Mouse (Mus musculus): ENCODE data around the gene Hsp90ab1. TPM values are rescaled to one million over a fixed set of nuclear protein-coding genes. Genes with fewer than 3 reads are reported as not detected.

The Hsp90ab1 gene
- polyA plus RNA-seq, 1 experiment from 2014 or later: 1,147 TPM

DNA sequence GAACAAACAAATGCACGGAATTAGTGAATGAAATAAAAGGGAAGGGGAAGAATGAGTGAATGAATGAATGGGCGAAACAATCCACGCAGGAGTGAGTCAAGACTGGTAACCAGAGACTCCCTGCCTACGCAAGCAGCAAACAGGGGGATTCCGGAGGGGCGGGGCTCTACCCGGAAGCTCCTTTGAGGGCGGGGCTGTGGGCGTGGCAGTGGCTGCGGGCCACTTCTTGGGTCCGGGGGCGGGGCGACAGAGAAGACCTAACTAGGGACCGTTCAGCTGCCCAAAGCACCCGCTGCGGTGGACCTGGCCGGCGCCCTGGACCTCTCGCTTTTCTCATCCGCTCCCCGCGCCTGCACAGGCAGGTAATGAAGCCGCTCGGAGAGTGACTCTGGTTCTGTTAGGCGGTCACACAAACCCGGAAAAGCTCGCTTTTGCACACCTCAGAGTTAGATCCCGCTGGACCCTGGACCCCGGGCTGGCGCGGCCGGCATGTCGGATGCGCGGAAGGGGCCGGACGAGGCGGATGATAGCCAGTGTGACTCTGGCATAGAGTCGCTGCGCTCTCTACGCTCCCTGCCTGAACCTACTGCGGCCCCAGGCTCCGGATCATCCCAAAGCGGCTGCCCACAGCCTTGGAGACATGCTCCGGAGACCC lies 17.5 kb downstream of the Hsp90ab1 start, which contains the start of gene Nfkbie:
TSS of gene Nfkbie (plus strand) at position 252 of the 655 bp plus-strand sequence.
- H3K4me3 ChIP-seq: peak within 1 kb of the TSS; percentile 51
- H3K36me3 ChIP-seq: no peaks in the 10 kb centered on the region
- no peaks in the 10 kb centered on the region for H3K9me3 ChIP-seq (replicated peaks)
- peaks cover 37% of the 10 kb centered on the region for H3K27me3 ChIP-seq
- no peak within 1 kb of the TSS for H3K27ac ChIP-seq
- 0% methylated on average over 45 of the region's 45 CpGs for WGBS
- peak within 1 kb of the TSS; percentile 77 for H3K4me2 ChIP-seq
- peaks cover 26% of the 10 kb centered on the region for H3K4me1 ChIP-seq (replicated peaks)
- peak; percentile 84 for ATAC-seq (replicated peaks; ENCODE audit: insufficient number of reproducible peaks, insufficient read depth, low FRiP score, low read depth)
- H3K9ac ChIP-seq: peak within 1 kb of the TSS; percentile 62

DNA sequence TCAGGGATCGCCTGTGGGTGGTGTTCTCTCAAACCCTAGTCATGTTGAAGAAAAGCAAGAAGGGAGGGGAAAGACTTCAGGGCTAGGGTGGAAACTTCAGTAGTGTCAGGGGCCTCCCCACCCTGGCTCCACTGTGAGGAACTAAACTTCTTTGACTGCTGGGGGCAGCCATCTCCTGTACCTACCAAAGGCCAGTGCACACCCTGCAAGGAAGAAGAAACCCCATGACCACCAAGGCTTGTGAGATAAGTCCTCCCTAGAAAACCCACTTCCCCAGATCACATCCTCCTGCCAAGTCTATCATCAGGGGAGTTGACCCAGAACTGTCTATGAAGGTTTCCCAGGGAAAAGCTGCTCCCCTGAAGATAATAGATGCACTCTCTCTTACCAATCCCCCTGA lies 18.7 kb downstream of the Hsp90ab1 start:
- ATAC-seq (replicated peaks; ENCODE audit: insufficient number of reproducible peaks, insufficient read depth, low FRiP score, low read depth): no peak
- H3K4me2 ChIP-seq: no peak overlapping the region
- peaks cover 35% of the 10 kb centered on the region for H3K4me1 ChIP-seq (replicated peaks)
- H3K9me3 ChIP-seq (replicated peaks): no peaks in the 10 kb centered on the region
- peaks cover 46% of the 10 kb centered on the region for H3K27me3 ChIP-seq
- WGBS: 39% methylated on average over 1 of the region's 1 CpGs
- no peak overlapping the region for H3K4me3 ChIP-seq
- no peaks in the 10 kb centered on the region for H3K36me3 ChIP-seq
- no peak overlapping the region for H3K9ac ChIP-seq
- no peak overlapping the region for H3K27ac ChIP-seq

DNA sequence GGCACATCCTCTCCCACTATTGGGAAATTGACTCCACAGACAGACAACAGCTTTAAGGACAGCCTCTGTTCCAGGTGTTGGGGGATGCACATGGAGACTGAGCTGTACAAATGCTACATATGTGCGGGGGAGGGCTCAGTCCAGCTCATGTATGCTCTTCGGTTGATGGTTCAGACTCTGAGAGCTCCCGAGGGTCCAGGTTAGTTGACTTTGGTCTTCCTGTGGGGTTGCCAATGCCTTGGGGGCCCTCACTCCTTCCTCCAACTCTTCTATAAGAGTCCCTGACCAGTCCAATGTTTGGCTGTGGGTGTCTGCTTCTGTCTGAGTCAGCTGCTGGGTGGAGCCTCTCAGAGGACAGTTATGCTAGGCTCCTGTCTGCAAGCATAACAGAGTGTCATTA lies 20.0 kb downstream of the Hsp90ab1 start:
- Histone ChIP-seq H3K36me3 (no peaks in the 10 kb centered on the region), H3K9me3 (replicated peaks) (no peaks in the 10 kb centered on the region), H3K9ac (no peak overlapping the region), H3K27me3 (peaks cover 55% of the 10 kb centered on the region), H3K4me3 (no peak overlapping the region), H3K27ac (no peak overlapping the region), H3K4me2 (no peak overlapping the region), H3K4me1 (replicated peaks) (peaks cover 38% of the 10 kb centered on the region)
- 78% methylated on average over 3 of the region's 3 CpGs for WGBS
- ATAC-seq (replicated peaks; ENCODE audit: insufficient number of reproducible peaks, insufficient read depth, low FRiP score, low read depth): no peak

DNA sequence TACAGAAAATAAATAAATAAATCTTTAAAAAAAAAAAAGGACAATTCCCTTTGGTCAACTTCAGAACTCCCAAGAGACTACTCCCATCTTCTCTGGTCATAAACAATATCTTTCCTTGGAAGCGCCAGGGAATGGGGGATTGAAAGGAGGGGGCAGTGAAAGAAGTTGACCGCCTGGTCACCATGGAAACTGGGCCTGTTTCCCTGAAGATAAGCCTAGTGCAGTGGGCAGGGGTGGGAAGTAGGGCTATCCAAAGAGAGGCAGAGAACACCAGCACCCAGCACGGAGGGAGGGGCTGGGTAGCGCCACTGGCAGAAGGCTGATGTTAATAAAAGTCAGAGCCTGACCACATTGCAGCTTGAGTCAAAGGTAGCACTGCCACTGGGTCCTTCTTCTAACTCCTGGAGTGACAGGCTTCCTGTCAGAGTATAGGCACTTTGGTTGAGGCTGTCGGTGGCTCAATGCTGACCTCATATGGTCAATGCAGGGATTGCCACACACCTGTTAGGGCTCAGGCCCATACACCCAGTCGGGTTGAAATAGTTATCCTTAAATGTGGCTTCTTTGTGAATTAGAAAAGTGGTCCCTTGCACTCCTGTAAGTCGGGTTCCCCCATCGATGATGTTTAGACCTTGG lies 21.1 kb downstream of the Hsp90ab1 start:
- no peak for ATAC-seq (replicated peaks; ENCODE audit: insufficient number of reproducible peaks, insufficient read depth, low FRiP score, low read depth)
- no peaks in the 10 kb centered on the region for H3K36me3 ChIP-seq
- H3K4me3 ChIP-seq: no peak overlapping the region
- H3K9me3 ChIP-seq (replicated peaks): no peaks in the 10 kb centered on the region
- H3K4me2 ChIP-seq: no peak overlapping the region
- WGBS: 6% methylated on average over 8 of the region's 8 CpGs
- peaks cover 28% of the 10 kb centered on the region for H3K4me1 ChIP-seq (replicated peaks)
- H3K27ac ChIP-seq: no peak overlapping the region
- peaks cover 62% of the 10 kb centered on the region for H3K27me3 ChIP-seq
- no peak overlapping the region for H3K9ac ChIP-seq

DNA sequence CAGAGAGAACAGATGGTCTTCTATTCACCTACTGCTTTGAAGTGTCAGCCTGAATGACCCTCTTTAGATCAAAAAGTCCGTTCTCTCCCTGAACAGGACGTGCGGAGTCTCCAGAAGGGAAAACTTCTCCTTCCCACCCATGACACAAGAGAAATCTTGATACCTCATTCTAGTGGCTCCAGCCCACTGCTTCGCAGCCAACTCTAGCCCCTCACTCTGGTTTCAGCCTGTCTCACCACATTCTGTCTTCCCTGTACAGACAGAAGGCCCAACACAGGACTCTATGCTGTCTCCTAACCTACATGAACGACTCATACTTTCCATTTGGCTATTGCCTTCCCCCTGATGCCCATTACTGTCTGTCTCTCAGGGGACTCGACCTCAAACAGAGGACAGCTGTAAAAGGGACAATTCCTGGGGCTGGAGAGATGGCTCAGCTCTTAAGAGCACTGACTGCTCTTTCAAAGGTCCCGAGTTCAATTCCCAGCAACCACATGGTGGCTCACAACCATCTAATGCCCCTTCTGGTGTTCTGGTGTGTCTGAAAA lies 21.7 kb downstream of the Hsp90ab1 start:
- H3K27me3 ChIP-seq: peaks cover 62% of the 10 kb centered on the region
- H3K9ac ChIP-seq: no peak overlapping the region
- H3K27ac ChIP-seq: no peak overlapping the region
- no peaks in the 10 kb centered on the region for H3K36me3 ChIP-seq
- no peak overlapping the region for H3K4me2 ChIP-seq
- 58% methylated on average over 7 of the region's 7 CpGs for WGBS
- no peak overlapping the region for H3K4me3 ChIP-seq
- H3K4me1 ChIP-seq (replicated peaks): peaks cover 25% of the 10 kb centered on the region
- no peak for ATAC-seq (replicated peaks; ENCODE audit: insufficient number of reproducible peaks, insufficient read depth, low FRiP score, low read depth)
- no peaks in the 10 kb centered on the region for H3K9me3 ChIP-seq (replicated peaks)

DNA sequence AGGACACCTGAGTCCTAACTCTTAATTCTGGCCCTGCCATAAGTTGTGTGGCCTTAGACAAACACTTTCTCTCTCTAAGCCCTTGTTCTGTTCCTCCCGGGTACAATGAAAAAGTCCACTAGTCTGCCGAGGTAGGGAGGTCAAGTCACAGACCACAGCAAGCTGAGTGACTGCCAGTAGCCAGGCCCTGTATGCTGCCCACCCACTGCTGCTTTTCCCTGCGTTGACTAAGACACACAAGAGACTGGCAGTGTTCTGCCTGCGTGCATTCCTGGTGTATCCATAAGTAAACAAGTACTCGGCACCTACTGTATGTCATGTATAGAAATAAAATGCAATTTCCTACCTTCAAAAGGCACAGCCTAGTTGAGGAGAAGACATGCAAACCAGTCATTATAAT lies 22.8 kb downstream of the Hsp90ab1 start:
- no peak overlapping the region for H3K27ac ChIP-seq
- peaks cover 28% of the 10 kb centered on the region for H3K4me1 ChIP-seq (replicated peaks)
- peaks cover 71% of the 10 kb centered on the region for H3K27me3 ChIP-seq
- 0 out of 2 replicates have a peak overlapping the region, but pooled peaks have one; percentile 62 for H3K4me3 ChIP-seq
- ATAC-seq (replicated peaks; ENCODE audit: insufficient number of reproducible peaks, insufficient read depth, low FRiP score, low read depth): no peak
- no peaks in the 10 kb centered on the region for H3K9me3 ChIP-seq (replicated peaks)
- WGBS: 32% methylated on average over 5 of the region's 5 CpGs
- H3K9ac ChIP-seq: no peak overlapping the region
- H3K4me2 ChIP-seq: peak overlapping the region; percentile 97
- H3K36me3 ChIP-seq: no peaks in the 10 kb centered on the region

DNA sequence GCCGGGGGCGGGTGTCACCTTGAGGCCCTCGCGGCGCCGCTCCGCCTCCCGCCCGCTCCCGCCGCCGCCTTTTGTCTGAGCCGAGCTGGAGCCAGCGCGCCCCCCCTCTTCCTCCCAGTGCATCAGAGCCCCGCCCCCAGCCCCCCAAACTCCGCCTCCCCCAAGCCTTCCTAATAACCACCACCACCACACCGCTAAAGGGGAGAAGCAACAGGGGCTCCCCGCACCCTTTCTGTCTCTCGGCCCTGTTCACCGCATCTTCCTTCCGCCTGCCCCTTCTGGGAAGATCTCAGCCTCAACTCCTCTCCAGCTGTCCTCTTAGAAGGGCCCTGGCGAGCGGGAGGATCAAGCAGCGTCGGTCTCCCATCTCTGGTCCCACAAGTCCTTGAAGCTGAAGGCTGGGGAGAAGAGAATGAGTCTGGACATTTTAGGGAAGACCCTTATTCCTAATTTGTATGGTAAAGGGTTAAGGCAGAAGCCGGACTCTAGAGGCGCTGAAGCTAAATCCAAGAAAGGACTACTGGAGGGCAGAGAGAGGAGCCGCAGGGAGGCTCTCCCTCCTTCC lies 23.4 kb downstream of the Hsp90ab1 start, which contains the start of gene Tmem151b:
TSS of gene Tmem151b (minus strand) at position 61 of the 565 bp plus-strand sequence.
- H3K4me1 ChIP-seq (replicated peaks): peaks cover 34% of the 10 kb centered on the region
- H3K9ac ChIP-seq: peak within 1 kb of the TSS; percentile 56
- peak within 1 kb of the TSS; percentile 62 for H3K4me3 ChIP-seq
- under 1% methylated on average over 28 of the region's 29 CpGs for whole genome bisulfite sequencing
- no peaks in the 10 kb centered on the region for H3K9me3 ChIP-seq (replicated peaks)
- no peak within 1 kb of the TSS for H3K27ac ChIP-seq
- peak within 1 kb of the TSS; percentile 97 for H3K4me2 ChIP-seq
- H3K36me3 ChIP-seq: no peaks in the 10 kb centered on the region
- H3K27me3 ChIP-seq: peaks cover 76% of the 10 kb centered on the region
- ATAC-seq (replicated peaks; ENCODE audit: insufficient number of reproducible peaks, insufficient read depth, low FRiP score, low read depth): no peak; the same call in 1 of the 2 replicates

DNA sequence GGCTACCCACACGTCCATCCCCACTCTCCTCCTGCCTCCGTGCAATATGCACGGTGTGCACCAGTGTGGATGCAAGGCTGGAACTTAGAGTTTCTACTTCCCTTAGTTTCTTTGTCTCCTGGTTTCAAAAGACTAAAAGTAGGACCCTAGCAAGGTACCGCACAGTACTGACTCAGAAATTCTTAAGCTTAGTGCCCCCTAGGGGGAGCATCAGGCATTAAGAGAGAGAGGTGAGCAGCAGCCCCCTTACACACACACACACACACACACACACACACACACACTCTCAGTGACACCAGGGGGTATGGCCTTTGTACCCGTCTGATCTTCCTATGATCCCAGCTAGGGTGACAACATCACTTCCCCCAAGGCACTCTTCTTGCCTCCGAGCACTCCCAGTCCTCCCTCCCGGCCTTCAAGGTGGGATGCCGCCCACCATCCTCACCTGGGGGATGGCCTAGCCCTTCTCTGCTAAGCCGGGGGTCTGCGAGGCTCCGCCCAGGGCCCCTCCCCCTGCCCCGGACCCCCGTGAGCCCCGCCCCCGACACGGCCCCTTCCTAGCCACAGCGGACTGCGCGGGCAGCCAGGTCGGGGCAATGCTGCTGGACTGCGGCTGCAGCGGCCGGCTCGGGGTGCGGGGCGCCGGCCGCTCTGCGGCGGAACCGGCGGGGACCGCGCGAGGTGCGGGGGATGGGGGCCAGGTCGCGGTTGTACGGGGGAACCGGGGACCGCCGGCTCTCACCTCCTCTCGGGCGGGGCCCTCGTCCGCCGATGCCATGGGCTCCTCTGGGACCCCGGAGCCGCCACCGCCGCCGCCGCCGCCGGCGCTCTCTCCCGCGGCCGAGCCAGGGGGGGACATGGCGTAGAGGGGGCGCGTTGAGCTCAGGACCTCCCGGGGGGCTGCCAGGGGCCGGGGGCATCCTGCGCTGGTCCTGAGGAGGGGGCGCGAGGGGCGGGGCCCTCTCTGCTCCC lies 24.2 kb downstream of the Hsp90ab1 start:
- Histone ChIP-seq H3K4me2 (peak overlapping the region; percentile 97), H3K9me3 (replicated peaks) (no peaks in the 10 kb centered on the region), H3K36me3 (no peaks in the 10 kb centered on the region), H3K4me3 (peak overlapping the region; percentile 62), H3K9ac (peak overlapping the region; percentile 56), H3K4me1 (replicated peaks) (peaks cover 39% of the 10 kb centered on the region), H3K27ac (no peak overlapping the region), H3K27me3 (peaks cover 78% of the 10 kb centered on the region)
- WGBS: 3% methylated on average over 40 of the region's 68 CpGs
- ATAC-seq (replicated peaks; ENCODE audit: insufficient number of reproducible peaks, insufficient read depth, low FRiP score, low read depth): 0 out of 2 replicates have a peak, but pooled peaks have one; percentile 14

DNA sequence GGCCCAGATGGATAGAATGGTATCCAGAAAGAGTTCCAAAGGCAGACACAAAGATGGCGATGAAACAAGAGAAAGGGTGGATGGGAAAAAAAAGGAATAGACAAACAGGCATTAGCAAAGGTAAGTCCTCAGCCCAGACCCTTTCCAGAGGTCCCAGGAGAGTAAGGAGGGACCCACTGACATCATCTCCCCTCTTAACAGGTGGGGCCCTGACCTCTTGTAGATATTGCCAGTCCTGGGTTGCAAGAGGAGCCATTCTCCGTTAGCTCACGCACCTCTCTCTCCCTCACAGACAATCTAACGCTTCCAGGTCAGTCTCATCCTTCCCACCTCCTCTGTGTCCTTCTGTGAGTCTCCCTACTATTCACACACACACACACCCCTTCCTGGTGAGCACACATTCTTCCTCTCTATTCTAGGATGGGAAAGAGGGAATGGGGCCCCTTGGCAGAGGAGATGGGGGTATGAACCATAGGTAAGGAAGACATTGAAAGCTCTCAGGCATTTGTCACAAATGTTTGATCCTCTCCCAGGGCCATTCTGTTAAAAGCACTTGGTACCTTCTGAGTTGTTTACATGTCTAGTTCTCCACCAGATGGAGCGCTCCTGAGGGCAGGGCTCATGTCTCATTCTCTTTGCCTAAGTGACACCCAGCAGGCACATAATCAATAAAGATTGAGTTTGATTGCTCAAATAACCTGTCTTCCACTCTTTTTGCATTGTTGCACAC lies 25.4 kb downstream of the Hsp90ab1 start:
- H3K27me3 ChIP-seq: peaks cover 84% of the 10 kb centered on the region
- no peak overlapping the region for H3K4me3 ChIP-seq
- H3K27ac ChIP-seq: no peak overlapping the region
- no peak for ATAC-seq (replicated peaks; ENCODE audit: insufficient number of reproducible peaks, insufficient read depth, low FRiP score, low read depth)
- H3K9ac ChIP-seq: no peak overlapping the region
- no peaks in the 10 kb centered on the region for H3K36me3 ChIP-seq
- H3K4me1 ChIP-seq (replicated peaks): peaks cover 40% of the 10 kb centered on the region
- H3K9me3 ChIP-seq (replicated peaks): no peaks in the 10 kb centered on the region
- no peak overlapping the region for H3K4me2 ChIP-seq
- WGBS: 68% methylated on average over 5 of the region's 5 CpGs

DNA sequence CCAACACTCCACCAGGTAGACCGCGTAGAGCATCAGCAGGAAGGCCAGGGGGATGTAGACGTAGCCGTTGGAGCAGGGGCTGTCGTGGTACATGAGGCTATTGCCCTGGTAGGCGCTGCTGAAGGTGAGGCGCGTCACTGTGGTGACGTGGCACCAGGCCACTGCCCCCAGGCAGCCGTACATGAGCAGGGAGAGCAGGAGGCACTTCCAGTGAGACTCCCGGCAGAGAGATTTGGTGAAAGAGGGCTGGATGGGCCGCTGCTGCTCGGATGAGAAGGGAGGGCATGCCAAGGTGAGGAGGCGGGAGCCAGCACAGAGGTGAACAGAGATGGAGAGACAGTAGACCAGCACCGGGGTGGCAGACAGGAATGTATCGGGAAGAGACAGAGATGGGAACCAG lies 26.1 kb downstream of the Hsp90ab1 start:
- Histone ChIP-seq H3K4me1 (replicated peaks) (peaks cover 40% of the 10 kb centered on the region), H3K4me2 (no peak overlapping the region), H3K27ac (no peak overlapping the region), H3K36me3 (no peaks in the 10 kb centered on the region), H3K9ac (no peak overlapping the region), H3K9me3 (replicated peaks) (no peaks in the 10 kb centered on the region), H3K4me3 (no peak overlapping the region), H3K27me3 (peaks cover 91% of the 10 kb centered on the region)
- 67% methylated on average over 16 of the region's 16 CpGs for WGBS
- no peak for ATAC-seq (replicated peaks; ENCODE audit: insufficient number of reproducible peaks, insufficient read depth, low FRiP score, low read depth)
